Mouse (Mus musculus): ENCODE measurements at regions not wholly inside any gene's neighbourhood (a gene's known extent, or its start where the extent isn't known, plus 50 kb on each side); places are given as distances from the start of the nearest gene placed in this dataset.

GRCm38 (mm10) chr3:35688111-35688510 is 65.8 kb upstream of the Atp11b start:
- no peak for TF ChIP-seq CTCF (IDR thresholded peaks at IDR 0.05; ENCODE audit: insufficient read depth, low read length)
- TF ChIP-seq POLR2A (IDR thresholded peaks at IDR 0.05; ENCODE audit: borderline replicate concordance, extremely low read depth, low read depth, low read length) = no peak

Measured in lung, adult 2 months (tissue).